Mouse (Mus musculus) midbrain, embryonic 10.5 days (tissue): Measurements from ENCODE around the gene Gtf3c2. TPM values are rescaled to one million over a fixed set of nuclear protein-coding genes. Genes with fewer than 3 reads are reported as not detected.

ENCODE experiments used
- DNase-seq: peaks from one replicate; pipeline ENCODE4 v3.0.0-alpha.2; 2017; ENCODE audit warnings: low spot score
- H3K27ac ChIP-seq: fragments of 300-500 bp; sonication (generic); replicated peaks from 2 replicates; pipeline ENCODE4 v1.5.1; 2016; ENCODE audit warnings: mild to moderate bottlenecking
- H3K27me3 ChIP-seq: fragments of 300-500 bp; sonication (generic); 2 replicates; pipeline ENCODE4 v1.6.1; 2016; ENCODE audit warnings: low read depth, mild to moderate bottlenecking; ENCODE audit not compliant: poor library complexity, severe bottlenecking
- H3K36me3 ChIP-seq: fragments of 300-500 bp; sonication (generic); 2 replicates; pipeline ENCODE4 v1.6.1; 2016; ENCODE audit warnings: mild to moderate bottlenecking, moderate library complexity
- H3K4me1 ChIP-seq: fragments of 300-500 bp; sonication (generic); 2 replicates; pipeline ENCODE4 v1.6.1; 2016
- H3K4me3 ChIP-seq: fragments of 300-500 bp; sonication (generic); 2 replicates; pipeline ENCODE4 v1.5.1; 2016; ENCODE audit warnings: mild to moderate bottlenecking, moderate library complexity
- H3K9me3 ChIP-seq: fragments of 300-500 bp; sonication (generic); replicated peaks from 2 replicates; pipeline ENCODE4 v1.6.1; 2016; ENCODE audit warnings: mild to moderate bottlenecking
- WGBS: fragments of 180-500 bp; shearing (Covaris S2); methylation state at CpG from one replicate; pipeline ENCODE4 v1.1.7; 2016; 5-methylcytosine and 5-hydroxymethylcytosine counted together
- polyA plus RNA-seq: library from polyadenylated mRNA; unstranded; fragments of >200 nt; fragmentation: Nextera tagmentation; extraction: Ambion mirVana; gene quantifications from 2 replicates; pipeline ENCODE4 v1.2.1, GENCODE M21; 2016

The Gtf3c2 gene
- polyA plus RNA-seq, 1 experiment from 2014 or later, result 120 TPM

DNA sequence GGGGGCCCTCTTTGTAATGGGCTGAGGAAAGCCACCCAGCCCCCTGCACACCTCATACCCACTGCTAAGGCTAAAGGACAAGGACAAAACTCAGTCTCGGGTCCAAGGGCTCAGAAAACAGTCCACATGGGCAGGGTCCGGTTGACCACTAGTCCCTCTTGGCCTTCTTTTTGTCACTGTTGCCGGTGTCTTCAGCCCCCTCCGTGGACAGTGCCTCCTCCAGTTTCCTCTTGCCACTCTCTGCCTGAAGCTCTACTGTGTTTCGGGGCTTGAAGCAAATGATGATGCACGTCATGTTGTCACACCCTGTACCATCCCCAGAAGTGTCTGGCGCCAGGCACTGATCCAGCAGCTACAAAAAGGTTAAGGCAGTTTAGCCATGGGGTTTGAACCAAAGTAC lies 23.0 kb upstream of the Gtf3c2 start:
- DNase-seq, result no peak
- Histone ChIP-seq H3K36me3 (peaks cover 86% of the 10 kb centered on the region), H3K4me1 (peaks cover 27% of the 10 kb centered on the region), H3K27ac (peak overlapping the region; percentile 96), H3K4me3 (peak overlapping the region; percentile 84), H3K9me3 (peaks cover 6% of the 10 kb centered on the region), H3K27me3 (no peaks in the 10 kb centered on the region)
- 87% methylated on average over 7 of the region's 7 CpGs for WGBS

GRCm38 (mm10) chr5:31201742-31202590 lies 22.0 kb upstream of the Gtf3c2 start, which contains the start of gene Zfp513:
Gene Zfp513 (minus strand): TSS chr5:31202303.
- peaks cover 27% of the 10 kb centered on the region for H3K4me1 ChIP-seq
- peak; percentile 97 for DNase-seq
- H3K27ac ChIP-seq, result peak within 1 kb of the TSS; percentile 96
- H3K4me3 ChIP-seq, result peak within 1 kb of the TSS; percentile 84
- under 1% methylated on average over 53 of the region's 53 CpGs for WGBS
- peaks cover 6% of the 10 kb centered on the region for H3K9me3 ChIP-seq
- no peaks in the 10 kb centered on the region for H3K27me3 ChIP-seq
- peaks cover 86% of the 10 kb centered on the region for H3K36me3 ChIP-seq

DNA sequence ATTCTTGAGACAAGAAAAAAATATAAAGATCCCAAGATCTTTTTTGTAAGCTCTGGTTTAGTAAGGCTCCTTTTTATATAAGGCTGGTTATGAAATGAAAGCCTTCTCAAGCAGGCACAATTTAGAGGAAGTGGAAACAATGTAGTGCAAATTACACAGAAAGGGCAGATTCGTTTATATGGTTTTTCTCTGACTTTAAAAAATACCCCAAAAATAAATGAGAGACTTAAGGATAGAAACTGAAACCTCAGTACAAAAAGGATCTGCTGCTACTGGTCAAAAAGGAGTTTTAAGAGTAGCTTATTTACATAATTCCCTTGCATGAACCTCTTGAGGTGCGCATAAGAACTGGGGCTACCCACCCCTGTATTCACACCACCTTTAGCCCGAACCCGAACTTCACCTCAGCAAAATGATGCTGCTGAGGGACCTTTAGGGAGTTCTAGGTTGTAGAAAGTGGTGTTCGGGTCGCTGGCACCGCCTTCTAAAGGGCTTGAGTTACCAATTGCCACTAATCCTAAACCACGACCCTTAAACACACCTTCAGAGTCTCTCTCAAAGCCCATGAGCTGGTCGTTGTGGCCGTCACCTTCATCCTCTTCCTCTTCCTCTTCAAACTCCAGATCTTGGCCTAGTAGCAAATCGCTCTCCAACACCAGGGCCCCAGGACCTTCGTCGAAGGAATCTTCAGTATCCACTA lies 21.2 kb upstream of the Gtf3c2 start:
- peaks cover 87% of the 10 kb centered on the region for H3K36me3 ChIP-seq
- DNase-seq, result no peak
- H3K4me3 ChIP-seq, result peak overlapping the region; percentile 84
- WGBS, result 24% methylated on average over 13 of the region's 13 CpGs
- H3K27ac ChIP-seq, result peak overlapping the region; percentile 96
- H3K4me1 ChIP-seq, result peaks cover 27% of the 10 kb centered on the region
- H3K9me3 ChIP-seq, result peaks cover 6% of the 10 kb centered on the region
- no peaks in the 10 kb centered on the region for H3K27me3 ChIP-seq

DNA sequence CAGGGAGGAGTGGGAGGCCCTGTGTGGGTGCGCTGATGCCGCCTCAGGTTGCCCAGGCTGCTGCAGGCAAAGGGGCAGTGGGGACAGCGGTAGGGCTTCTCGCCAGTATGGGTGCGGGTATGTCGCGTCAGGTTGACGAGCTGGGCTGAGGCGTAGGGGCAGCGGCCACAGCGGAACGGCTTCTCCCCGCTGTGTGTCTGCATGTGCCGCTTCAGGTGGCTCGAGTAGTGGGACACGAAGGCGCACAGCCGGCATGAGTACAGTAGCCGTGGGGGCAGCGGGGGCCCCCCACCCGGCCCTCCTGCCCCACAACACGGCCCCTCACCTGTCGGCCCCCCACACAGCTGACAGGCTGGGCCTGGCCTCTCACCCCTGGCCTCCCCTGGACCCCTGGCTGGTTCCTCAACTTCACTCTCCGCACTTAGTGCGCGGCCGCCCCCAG lies 20.4 kb upstream of the Gtf3c2 start:
- Histone ChIP-seq H3K4me3 (peak overlapping the region; percentile 84), H3K9me3 (peaks cover 6% of the 10 kb centered on the region), H3K36me3 (peaks cover 87% of the 10 kb centered on the region), H3K27ac (no peak overlapping the region), H3K4me1 (peaks cover 27% of the 10 kb centered on the region), H3K27me3 (no peaks in the 10 kb centered on the region)
- DNase-seq, result no peak
- WGBS, result 90% methylated on average over 27 of the region's 27 CpGs

DNA sequence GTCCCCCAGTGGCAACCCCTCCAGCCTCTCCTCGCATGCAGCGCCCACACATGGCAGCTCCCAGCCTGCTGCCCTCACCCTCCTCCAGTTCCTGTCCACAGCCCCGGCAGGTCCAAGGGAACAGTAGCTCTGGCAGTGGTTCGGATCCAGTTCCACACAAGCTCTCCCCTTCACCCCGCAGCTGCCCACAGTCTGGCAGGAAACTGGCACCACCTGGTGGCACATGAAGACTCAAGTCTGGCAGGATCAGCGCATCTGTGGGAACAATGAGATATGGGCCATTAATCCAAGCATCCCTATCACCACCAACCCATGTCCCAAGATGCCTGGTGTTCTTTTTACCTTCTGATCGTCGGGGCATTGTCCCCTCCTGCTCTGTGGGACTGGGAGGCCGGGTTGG lies 19.9 kb upstream of the Gtf3c2 start:
- Histone ChIP-seq H3K9me3 (peaks cover 6% of the 10 kb centered on the region), H3K4me1 (peaks cover 27% of the 10 kb centered on the region), H3K36me3 (peaks cover 87% of the 10 kb centered on the region), H3K27ac (no peak overlapping the region), H3K4me3 (peak overlapping the region; percentile 84; the same call in 1 of the 2 replicates), H3K27me3 (no peaks in the 10 kb centered on the region)
- no peak for DNase-seq
- 90% methylated on average over 9 of the region's 9 CpGs for WGBS

DNA sequence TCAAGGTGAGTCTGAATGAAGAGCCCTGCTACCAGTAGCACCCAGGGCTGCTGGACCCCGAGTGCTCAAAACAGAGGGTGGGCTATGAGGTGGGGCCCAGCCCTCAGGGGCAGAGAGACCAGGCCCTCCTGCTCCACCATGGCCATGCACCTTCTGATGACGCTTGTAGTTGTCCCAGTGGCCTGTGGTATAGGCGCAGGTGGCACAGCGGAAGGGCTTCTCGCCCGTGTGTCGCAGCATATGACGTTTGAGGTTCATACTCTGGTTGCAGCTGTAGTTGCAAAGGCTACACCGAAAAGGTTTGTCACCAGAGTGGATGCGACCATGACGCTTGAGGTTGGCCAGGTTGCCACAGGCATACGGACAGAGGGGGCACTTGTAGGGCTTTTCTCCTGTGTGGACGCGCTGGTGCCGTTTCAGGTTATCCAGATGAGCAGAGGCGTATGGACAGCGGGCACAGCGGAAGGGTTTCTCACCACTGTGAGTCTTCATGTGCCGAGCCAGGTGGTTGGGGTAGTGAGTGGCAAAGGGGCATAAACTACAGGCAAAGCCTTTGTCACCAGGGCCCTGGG lies 19.5 kb upstream of the Gtf3c2 start:
- H3K27ac ChIP-seq, result no peak overlapping the region
- no peak for DNase-seq
- no peaks in the 10 kb centered on the region for H3K27me3 ChIP-seq
- H3K4me3 ChIP-seq, result peak overlapping the region; percentile 84; the same call in 1 of the 2 replicates
- 93% methylated on average over 19 of the region's 19 CpGs for WGBS
- H3K9me3 ChIP-seq, result peaks cover 6% of the 10 kb centered on the region
- peaks cover 30% of the 10 kb centered on the region for H3K4me1 ChIP-seq
- H3K36me3 ChIP-seq, result peaks cover 87% of the 10 kb centered on the region

- DNase-seq, result no peak
- H3K36me3 ChIP-seq, result peaks cover 82% of the 10 kb centered on the region
- H3K4me1 ChIP-seq, result peaks cover 37% of the 10 kb centered on the region
- H3K27me3 ChIP-seq, result no peaks in the 10 kb centered on the region
- no peak overlapping the region for H3K27ac ChIP-seq
- 87% methylated on average over 5 of the region's 5 CpGs for WGBS
- H3K4me3 ChIP-seq, result no peak overlapping the region
- H3K9me3 ChIP-seq, result peaks cover 6% of the 10 kb centered on the region
These were observed 18.8 kb upstream of the Gtf3c2 start for GRCm38 (mm10) chr5:31198616-31199320.

- Histone ChIP-seq H3K27ac (no peak overlapping the region), H3K36me3 (peaks cover 76% of the 10 kb centered on the region), H3K27me3 (no peaks in the 10 kb centered on the region), H3K9me3 (peaks cover 6% of the 10 kb centered on the region), H3K4me3 (no peak overlapping the region), H3K4me1 (peaks cover 37% of the 10 kb centered on the region)
- DNase-seq, result no peak
- whole genome bisulfite sequencing, result 90% methylated on average over 9 of the region's 9 CpGs
These were observed 18.2 kb upstream of the Gtf3c2 start for GRCm38 (mm10) chr5:31198170-31198569.

GRCm38 (mm10) chr5:31197072-31197471 lies 17.1 kb upstream of the Gtf3c2 start:
- Histone ChIP-seq H3K27me3 (no peaks in the 10 kb centered on the region), H3K27ac (no peak overlapping the region), H3K36me3 (peaks cover 68% of the 10 kb centered on the region), H3K9me3 (peaks cover 6% of the 10 kb centered on the region), H3K4me1 (peaks cover 34% of the 10 kb centered on the region), H3K4me3 (no peak overlapping the region)
- DNase-seq, result no peak
- WGBS, result 95% methylated on average over 12 of the region's 12 CpGs

- H3K9me3 ChIP-seq, result peaks cover 6% of the 10 kb centered on the region
- H3K4me1 ChIP-seq, result peaks cover 37% of the 10 kb centered on the region
- no peak overlapping the region for H3K27ac ChIP-seq
- peaks cover 73% of the 10 kb centered on the region for H3K36me3 ChIP-seq
- 0 out of 2 replicates have a peak overlapping the region, but pooled peaks have one; percentile 4 for H3K4me3 ChIP-seq
- WGBS, result 95% methylated on average over 10 of the region's 10 CpGs
- DNase-seq, result no peak
- no peaks in the 10 kb centered on the region for H3K27me3 ChIP-seq
These were observed 16.3 kb upstream of the Gtf3c2 start for GRCm38 (mm10) chr5:31196207-31196606.

GRCm38 (mm10) chr5:31195671-31196070 lies 15.7 kb upstream of the Gtf3c2 start:
- no peak overlapping the region for H3K4me3 ChIP-seq
- H3K4me1 ChIP-seq, result peaks cover 32% of the 10 kb centered on the region
- 92% methylated on average over 4 of the region's 4 CpGs for WGBS
- H3K36me3 ChIP-seq, result peaks cover 76% of the 10 kb centered on the region
- H3K27ac ChIP-seq, result no peak overlapping the region
- peaks cover 6% of the 10 kb centered on the region for H3K9me3 ChIP-seq
- H3K27me3 ChIP-seq, result no peaks in the 10 kb centered on the region
- no peak for DNase-seq
